Mouse (Mus musculus) left cerebral cortex, postnatal 36 days (tissue): Measurements from ENCODE around the gene Mri1. TPM values are rescaled to one million over a fixed set of nuclear protein-coding genes. Genes with fewer than 3 reads are reported as not detected.

Experiments used
- DNase-seq, 2 experiments: peaks; one replicate each; pipeline ENCODE4 v3.0.0; 2021 to 2022; ENCODE audit warnings: low spot score in 2 of 2, mixed read lengths in 1 of 2
- intact Hi-C: fragments of 180-260 bp; cut with DNase I; formaldehyde crosslinking; loops from one replicate; pipeline ENCODE4 v1.15.1; 2025
- total RNA-seq, 2 experiments: library from RNA; stranded (reverse); gene quantifications; 2 replicates each; pipeline ENCODE4 v1.2.3; 2021

The Mri1 gene
- total RNA-seq, 2 experiments from 2014 or later, result 14.4 to 15.9 TPM

DNA sequence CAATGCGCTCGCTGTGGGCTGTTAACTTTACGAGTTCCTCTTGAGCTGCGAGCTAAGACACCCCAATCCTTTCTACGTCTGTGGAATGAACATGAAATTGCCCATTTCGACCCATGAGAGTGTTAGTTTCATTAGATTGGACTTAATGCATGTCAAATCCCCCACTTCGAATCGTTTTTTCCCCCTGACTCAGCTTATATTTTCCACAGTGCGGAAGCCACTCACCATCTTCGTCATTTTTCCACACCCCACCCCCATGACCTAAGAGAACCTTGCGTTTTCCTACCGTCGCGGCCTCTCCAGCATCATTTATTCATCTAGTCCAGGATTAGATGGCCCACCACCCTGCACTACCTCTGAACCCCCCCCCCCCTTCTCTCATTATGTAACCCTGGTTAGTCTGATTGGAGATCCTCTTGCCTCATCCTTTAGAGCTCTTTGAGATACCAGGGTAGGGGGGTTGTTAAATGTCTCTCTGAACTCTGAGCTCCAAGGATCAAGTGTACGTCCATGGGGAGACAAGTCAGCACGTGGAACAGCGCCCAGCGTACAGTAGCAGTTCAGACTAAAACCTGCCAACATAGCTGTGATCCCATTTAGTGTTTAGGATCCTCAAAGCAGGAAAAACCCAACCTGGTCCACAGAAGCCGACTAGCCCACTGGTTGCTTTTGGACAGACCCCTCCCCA, 19.4 kb downstream of the Mri1 start:
- intact Hi-C loops, result no loop called here
- no peak for DNase-seq

DNA sequence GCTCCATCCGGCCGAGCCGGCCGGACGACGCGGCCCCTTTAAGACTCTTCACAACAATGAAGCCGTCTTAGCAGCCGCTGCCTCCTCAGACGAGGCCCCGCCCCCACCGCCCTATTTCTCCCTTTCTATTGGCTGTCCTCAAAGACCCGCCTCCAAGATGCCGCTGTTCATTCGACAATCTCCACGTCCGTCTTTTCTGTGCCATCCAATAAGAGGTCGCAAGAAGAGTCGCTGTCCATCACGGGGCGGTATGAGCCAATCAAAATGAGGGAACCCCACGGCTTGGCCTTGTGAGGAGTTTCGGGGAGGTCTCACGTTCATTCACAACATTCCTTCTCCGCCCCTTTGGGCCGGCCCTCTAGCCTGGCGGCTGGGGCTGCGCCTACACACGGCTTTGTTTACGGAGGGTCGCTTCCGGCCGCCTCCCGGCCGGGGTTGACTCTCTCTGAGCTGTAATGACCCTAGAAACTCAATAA, 20.1 kb downstream of the Mri1 start, which contains the start of gene Zswim4:
TSS of gene Zswim4 (minus strand) at position 58 of the 476 bp plus-strand sequence.
- peak; percentile 97 to 99 for DNase-seq
- intact Hi-C loops, result no loop called here

DNA sequence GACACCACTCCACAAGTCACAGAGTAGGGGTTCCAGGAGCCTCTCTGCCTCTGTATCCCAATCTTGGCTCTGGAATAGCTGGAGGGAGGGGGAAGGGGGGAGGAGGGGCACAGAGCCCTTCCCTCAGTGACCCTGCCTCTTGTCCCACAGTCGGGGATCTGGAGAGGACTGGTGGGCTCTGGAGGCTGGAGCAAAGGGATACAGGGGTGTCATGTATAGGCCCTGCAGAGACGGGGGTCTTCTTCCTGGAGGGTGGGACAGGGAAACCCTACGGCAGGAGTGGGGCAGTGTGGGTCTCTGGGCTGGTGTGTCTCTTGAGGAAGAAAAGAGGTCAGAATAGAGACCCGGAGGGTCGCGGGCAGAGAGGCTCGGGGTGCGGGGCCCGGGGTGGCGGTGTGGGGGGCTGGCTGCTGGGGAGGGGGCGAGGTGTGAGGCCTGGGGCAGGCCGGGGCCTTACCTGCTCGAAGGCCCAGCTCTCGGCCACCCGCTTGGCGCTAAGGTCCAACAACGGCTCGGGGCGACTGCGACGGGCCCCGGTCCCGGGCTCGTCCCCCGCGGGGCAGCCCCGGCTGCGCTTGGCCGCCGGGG, 20.6 kb downstream of the Mri1 start:
- no peak for DNase-seq
- intact Hi-C loops, result no loop called here

DNA sequence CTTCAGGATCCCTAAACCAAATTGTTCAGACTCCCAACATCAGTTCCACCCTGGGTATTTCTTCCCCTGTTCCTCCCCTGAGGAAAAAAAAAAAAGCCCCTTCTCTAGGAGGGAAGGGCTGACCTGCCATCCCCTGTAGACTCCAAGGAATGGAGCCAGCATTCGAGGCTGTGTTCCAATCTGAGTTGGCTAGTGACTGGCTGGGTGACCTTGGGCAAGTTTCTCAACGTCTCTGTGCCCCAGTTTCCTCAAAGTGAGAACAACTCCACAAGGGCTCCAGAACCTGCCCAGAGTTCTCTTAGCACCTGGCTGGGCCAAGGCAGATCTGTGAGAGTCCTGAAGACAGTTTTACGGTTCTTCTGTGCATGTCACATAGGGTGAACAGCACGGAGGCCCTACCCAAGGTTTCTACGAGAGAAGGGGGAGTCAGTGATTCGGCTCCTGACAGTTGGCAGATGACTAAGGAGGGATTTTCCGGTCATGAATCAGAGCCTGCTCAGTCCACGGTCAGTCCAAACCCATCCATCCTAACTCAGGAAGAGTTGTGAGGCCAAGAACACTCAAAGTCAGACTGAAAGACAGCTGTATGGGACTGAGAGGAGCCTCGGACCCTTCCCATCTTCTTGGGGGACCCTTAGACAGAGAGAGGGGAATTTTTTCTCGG, 21.2 kb downstream of the Mri1 start:
- no peak for DNase-seq
- intact Hi-C loops, result no loop called here

DNA sequence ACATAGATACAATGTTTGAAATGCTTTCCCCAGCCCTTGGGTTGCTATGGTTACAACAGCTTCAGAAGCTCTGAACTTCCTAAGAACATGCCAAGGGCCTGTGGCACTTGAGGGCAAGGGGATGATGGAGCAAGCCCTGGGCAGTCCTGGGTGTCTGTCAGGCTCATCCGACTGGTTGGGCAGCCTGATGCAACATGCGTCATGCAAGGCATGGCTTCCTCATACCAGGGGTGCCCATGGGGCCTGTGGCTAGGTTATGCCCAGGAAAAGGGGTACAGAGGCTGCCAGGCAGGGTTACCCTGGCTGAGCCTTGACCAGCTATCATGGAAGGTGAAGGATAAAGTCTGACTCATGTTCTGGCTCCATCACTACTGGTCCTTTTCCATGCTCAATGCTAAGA, 24.1 kb downstream of the Mri1 start:
- no peak for DNase-seq
- intact Hi-C loops, result no loop called here

DNA sequence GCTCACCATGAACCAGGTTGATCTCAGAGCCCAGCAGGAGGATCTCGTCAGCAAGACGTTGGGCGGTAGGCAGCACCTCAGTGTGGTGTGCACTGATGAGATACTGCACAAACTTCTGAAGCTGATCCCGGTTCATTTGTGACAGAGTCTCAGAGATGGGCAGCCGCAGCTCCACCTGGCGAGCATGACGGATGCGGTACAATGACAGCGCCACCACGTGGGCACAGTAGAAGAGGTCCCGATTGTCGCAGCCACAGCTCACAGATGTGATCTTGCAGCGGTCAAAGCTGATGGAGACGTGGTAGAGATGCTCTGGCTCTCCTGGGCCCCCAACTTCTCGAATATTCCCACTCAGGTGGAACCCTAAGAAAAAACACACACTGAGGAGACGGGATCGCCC, 26.4 kb downstream of the Mri1 start:
- no peak for DNase-seq
- intact Hi-C loops, result no loop called here

DNA sequence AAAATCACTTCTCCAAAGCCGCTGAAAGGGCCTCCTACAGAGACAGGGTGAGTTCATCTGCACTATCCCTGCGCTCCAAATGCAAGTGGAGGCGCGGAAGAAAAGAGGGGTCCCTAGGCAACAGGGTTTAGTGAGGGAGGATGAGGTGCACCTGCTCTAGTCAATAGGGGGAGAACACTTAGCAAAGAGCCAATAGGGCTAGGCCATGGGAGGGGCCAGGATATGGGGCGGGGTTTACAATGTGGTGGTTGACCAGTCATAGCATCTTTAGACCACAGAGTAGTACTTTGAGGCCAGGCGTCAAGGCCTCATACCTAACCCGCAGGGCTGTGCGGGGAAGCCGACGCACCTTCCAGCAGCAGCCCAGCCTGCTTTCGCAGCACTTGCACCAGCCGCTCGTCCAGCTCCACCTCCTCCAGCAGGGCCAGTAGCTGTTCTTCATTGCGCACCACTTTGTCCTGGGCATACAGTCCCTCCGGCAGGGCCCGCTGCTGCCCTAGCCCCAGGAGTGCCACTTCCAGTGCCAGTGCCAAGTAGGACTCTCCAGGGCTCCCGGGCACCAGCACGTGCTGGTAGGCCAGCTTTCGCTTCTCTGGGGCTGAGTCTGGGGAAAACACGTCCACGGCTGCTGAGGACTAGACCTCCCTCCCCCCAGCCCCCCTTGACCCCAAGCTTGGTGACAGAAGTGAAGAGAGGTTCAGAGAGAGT, 33.6 kb downstream of the Mri1 start:
- intact Hi-C loops, result no loop called here
- DNase-seq, result no peak

DNA sequence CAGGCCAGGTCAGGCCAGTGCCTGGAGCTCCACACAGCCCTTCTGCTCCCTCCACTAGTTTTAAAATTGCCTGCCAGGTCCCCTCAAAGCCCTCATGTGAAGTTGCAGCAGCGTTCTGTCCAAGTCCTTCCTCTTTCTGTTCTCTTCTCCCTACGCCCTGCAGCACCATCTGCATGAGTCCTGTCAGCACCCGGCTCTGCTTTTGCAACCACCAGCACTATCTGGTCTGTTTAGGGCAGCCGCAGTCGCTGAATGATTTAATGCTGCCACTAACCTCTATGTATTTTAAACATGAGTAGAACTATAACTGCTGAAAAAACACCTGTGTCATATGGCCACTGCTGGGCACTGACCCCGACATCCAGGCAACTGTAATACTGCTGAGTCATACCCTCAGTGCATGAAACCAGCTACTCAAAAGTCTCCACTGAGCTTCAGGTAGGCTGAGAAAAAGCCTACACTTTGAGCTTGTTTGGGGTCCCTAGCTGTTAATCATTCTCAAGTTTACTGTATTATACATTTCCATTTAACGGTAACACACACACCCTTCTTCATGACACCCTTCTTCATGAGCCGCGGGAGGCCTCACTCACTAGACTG, 34.5 kb downstream of the Mri1 start:
- no peak for DNase-seq
- intact Hi-C loops, result no loop called here

DNA sequence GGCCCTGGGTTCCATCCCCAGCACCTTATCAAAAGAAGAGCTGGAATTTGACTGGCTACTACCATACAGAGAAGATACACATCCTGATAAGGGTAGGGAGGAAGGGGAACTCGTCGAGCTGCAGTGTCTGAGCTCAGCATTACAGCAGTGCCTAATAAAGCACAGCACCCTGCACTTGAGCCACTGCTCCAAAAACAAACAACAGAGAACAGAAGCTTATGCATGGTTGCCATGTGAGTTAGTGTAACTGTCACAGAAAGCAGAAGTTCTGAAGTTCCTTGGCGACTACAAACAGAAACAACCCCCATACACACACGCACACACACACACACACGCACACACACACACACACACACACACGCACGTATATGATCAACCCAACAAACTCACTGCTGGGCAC, 37.0 kb downstream of the Mri1 start:
- no peak for DNase-seq
- intact Hi-C loops, result no loop called here

DNA sequence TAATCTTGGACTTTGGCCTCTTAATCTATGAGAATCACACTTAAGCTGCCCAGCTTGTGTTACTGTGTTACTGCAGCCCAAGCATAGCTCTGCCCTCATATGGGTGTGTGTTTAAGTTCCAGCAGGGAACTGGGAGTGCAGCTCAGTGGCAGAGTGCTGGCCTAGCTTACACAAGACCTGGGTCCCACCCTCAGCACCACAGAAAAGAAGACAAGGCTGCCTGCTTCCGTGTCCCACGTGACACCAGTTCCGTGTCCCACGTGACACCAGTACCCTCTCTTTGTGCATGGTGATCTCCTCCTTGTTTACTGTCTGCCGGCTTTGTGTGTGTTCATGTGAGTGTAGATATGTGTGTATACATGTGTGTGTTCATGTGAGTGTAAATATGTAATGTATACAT, 39.0 kb downstream of the Mri1 start:
- DNase-seq, result no peak
- intact Hi-C loops, result no loop called here

DNA sequence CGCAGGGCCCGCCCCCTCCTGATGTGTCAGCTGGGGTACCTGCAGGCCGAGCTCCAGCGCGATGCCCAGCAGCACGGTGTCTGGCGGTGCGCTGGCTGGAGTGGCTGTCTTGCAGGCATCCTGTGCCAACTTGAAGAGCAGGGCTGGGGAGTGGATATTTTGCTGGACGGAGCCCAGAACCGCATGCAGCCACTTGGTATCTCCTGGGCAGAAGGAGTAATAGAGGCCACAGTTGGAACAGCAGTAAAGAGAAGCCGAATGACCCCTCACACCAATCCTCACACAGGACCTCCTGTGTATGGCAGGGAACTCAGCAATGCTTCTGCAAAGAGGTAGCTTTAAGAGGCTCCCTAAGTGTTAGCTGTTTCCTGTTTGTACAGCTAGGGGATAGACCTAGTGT, 39.9 kb downstream of the Mri1 start:
- no peak for DNase-seq
- intact Hi-C loops, result no loop called here

DNA sequence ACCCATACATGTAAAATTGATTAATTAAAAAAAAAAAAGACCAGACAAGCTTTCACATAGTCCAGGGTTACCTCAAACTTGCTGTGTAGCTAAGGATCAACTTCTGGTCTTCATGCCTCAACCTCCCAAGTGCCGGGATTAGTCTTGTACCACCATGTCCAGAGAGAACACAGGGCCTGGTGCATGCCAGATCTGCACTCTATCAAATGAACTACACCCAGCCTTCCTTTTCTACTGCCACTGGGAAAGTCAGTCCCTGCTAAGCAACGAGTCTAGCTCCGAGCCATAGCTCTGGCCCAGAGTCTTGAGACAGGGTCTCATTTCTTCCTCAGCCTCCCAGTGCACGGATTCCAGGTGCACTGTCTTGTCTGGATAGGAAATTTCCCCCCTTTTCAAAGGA, 43.8 kb downstream of the Mri1 start:
- intact Hi-C loops, result loop anchor here (5.0 kb wide), 1 partner anchor 36 kb away; no protein-coding TSS in a partner anchor
- no peak for DNase-seq

DNA sequence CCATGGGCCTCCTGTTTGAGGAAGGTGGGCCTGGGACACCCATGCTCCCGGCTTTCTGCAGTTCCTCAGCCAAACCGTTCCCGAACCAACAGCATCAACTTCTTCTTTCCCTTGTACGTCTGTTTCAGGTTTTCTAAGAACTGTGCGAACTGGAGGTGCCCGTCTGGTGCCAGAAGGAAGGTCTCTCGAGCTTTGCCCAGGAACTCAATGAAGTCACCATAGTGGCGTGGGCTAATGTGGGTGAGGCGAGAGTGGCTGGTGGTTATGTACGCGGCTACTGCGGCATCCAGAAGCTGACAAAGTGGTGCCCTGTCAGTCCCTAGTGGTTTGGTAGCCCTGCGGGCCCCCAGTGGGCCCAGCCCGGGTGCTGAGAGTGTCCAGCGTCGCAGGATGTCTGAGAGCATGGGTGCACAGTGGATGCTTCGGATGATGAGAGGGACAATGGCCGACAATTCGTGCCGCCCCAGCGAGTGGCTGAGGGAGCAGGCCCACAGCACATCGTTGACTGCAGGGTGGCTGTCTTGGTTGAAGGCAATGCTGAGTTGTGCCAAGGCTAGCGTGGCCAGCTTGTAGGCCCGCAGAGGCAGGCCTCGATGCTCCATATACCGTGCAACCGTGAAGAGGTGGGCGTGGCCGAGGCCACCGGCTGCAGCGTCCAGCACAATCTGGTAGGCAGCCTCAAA, 45.1 kb downstream of the Mri1 start:
- intact Hi-C loops, result loop anchor here (5.0 kb wide), 1 partner anchor 35 kb away; no protein-coding TSS in a partner anchor

DNA sequence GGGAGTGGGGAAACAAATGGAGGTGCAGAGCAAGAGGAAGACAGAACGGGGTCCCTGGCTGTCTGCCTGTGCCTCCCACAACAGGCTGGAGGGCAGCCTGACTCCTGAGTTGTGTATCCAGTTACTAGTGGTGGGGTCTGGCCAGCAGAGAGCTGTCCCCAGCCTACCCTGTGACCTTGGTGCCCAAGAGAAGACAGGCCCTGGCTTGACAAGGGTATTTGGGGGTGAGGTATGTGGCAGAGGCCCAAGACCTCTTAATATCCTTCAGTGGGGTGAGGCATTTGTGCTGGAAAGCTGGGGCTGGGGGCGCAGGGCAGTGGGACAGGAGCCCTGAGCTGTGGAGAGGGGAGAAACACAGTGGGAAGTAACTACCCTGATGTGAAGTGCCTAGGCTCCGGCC, 45.9 kb downstream of the Mri1 start:
- no peak for DNase-seq
- intact Hi-C loops, result loop anchor here (5.0 kb wide), 1 partner anchor 34 kb away; no protein-coding TSS in a partner anchor

More for the DNA sequence above, 45.1 kb downstream of the Mri1 start:
- DNase-seq, result no peak

DNA sequence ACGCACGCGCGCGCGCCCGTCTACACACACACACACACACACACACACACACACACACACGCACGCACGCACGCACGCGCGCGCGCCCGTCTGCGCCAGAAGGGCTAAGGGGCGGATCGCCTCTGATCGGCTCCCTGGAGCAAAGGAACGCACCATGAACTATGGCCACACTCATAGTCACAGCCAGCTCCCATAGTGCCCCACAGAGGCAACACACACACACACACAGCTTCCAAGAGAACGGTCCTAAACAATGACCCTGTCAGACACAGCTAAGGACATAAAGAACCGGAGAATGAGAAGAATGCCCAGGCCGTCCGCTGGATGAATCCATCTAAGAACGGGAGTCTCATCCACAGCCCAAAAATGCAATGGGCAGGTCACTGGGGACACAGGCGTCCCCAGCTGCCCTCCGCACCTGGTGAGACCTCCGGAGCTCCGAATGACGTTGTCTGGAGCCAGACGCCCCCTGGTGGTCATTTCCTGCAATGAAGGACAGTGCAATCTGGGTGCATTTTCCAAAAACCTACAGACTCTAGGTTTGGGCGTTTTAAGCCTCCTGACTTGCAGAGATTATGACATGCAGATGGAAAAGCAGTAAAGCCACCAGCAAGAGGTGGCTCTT, 46.8 kb downstream of the Mri1 start:
- DNase-seq, result peak; percentile 78 to 81
- intact Hi-C loops, result loop anchor here (1.0 to 5.0 kb wide), 2 partner anchors 24 to 33 kb away; no protein-coding TSS in a partner anchor

DNA sequence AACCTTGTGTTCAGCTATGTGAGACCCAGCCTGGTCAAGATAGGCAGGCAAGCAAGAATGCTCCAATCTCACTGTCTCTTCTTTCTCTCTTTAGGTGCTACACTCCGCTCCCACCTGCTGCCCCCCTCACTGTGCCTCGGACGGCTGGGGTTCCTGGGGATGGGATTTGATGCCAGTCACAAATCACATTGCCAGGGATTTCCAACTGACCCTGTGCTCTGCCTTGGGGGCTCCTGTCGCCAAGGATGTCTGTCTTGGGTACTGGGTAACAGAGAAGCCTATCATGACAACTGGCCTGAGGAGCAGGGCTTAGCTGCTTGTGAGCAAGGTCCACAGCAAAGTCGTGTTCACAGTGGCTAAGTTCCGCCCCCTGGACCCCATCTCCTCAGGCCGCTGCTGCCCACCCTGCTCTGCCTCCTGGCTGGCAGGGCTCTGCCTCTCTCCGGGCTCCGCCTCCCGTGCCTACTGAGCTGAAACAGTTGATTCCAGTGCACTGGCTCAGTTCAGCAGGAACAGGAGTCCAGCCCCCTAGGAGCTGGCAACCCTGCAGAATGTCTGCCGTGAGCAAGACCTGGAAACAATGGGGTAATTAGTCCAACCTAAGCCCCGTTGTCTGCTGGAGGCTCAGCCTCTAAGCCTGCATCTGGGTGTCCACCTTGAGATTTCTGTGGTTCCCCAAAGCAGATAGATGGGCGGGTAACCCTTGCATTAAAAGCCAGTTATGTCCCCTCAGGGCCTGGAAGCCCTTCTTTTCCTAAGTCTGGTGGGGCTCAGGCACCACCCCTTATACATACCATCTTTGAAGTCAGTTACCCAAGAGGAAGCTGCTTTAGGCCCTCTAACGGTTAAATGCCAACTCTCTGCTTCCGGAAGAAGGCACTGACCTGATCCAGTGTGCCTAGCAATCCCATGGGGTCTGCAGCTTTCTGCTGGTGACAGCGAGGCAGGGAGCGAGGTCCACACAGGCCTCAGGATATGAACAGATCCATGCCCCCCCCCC, 48.4 kb downstream of the Mri1 start:
- intact Hi-C loops, result no loop called here
- no peak for DNase-seq

DNA sequence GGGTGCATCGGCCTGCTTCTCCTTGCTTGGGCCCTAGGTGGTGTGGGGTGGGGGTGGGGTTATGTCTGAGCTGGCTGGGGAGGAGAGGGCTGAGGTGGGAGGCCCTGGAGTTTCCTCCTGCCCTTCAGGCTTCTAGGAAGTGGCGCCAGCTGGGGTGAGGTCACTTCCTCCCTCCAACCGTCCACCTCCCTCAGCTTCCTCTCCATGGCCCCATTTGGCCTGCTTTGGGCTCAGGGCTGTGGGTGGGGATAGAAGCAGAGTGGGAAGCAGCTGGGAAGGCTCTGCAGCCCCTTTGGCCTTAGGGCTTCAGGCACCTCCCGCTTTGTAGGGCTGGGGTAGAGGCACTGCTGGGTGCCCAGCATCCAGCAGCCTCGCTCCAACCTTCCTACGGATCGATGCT, 49.3 kb downstream of the Mri1 start:
- intact Hi-C loops, result no loop called here
- DNase-seq, result no peak

DNA sequence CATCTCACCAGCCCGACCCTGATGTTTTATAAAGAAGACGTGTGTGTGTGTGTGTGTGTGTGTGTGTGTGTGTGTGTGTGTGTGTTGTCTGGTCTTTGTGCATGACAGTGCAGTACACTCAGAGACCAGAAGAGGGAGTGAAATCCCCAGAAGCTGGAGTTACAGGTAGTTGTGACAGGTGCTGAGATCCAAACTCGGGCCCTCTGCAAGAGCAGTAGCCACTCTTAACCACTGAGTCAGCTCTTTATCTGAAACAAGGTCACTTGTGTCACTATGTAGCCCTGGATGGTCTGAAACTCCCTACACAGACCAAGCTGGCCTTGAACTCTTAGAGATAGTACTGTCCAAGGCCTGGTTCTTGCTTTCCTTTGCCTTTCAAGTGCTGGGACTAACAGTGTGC, 50.5 kb downstream of the Mri1 start:
- intact Hi-C loops, result no loop called here
- DNase-seq, result no peak
